Mouse (Mus musculus) neural tube, embryonic 11.5 days (tissue): ENCODE data around the gene Ascl4. TPM values are rescaled to one million over a fixed set of nuclear protein-coding genes. Genes with fewer than 3 reads are reported as not detected.
A peak's percentile ranks its signal among the peaks of the same experiment; 100 is the strongest.

Experiments used
- ATAC-seq: fragments of 200-750 bp; cut with Nextera tagmentation; 2 replicates; pipeline ENCODE4 v1.8.0; 2017; ENCODE audit warnings: moderate number of reproducible peaks, mild to moderate bottlenecking, moderate TSS enrichment, moderate library complexity; ENCODE audit not compliant: insufficient read depth, low FRiP score, low TSS enrichment
- DNase-seq: peaks from one replicate; pipeline ENCODE4 v3.0.0-alpha.2; 2015; ENCODE audit warnings: low spot score
- H3K27ac ChIP-seq: fragments of 300-500 bp; sonication (generic); 2 replicates; pipeline ENCODE4 v1.5.1; 2014; ENCODE audit warnings: low read depth, mild to moderate bottlenecking, low read length
- H3K27me3 ChIP-seq: fragments of 300-500 bp; sonication (generic); 2 replicates; pipeline ENCODE4 v1.6.1; 2014; ENCODE audit warnings: mild to moderate bottlenecking, low read length, mixed read lengths; ENCODE audit not compliant: control insufficient read depth, insufficient read depth
- H3K36me3 ChIP-seq: fragments of 300-500 bp; sonication (generic); 2 replicates; pipeline ENCODE4 v1.6.1; 2014; ENCODE audit warnings: mild to moderate bottlenecking, low read length, moderate library complexity, mixed read lengths; ENCODE audit not compliant: control insufficient read depth, insufficient read depth
- H3K4me1 ChIP-seq: fragments of 300-500 bp; sonication (generic); 2 replicates; pipeline ENCODE4 v1.6.1; 2014; ENCODE audit warnings: low read length, mixed read lengths; ENCODE audit not compliant: control insufficient read depth, insufficient read depth
- H3K4me2 ChIP-seq: fragments of 300-500 bp; sonication (generic); 2 replicates; pipeline ENCODE4 v1.6.1; 2014; ENCODE audit warnings: low read depth, mild to moderate bottlenecking, moderate library complexity
- H3K4me3 ChIP-seq: fragments of 300-500 bp; sonication (generic); 2 replicates; pipeline ENCODE4 v1.5.1; 2014; ENCODE audit warnings: low read depth, low read length
- H3K9ac ChIP-seq: fragments of 300-500 bp; sonication (generic); 2 replicates; pipeline ENCODE4 v1.6.1; 2014; ENCODE audit warnings: mild to moderate bottlenecking, low read length
- H3K9me3 ChIP-seq: fragments of 300-500 bp; sonication (generic); 2 replicates; pipeline ENCODE4 v1.6.1; 2016; ENCODE audit warnings: low read length; ENCODE audit not compliant: control insufficient read depth
- WGBS: fragments of 180-500 bp; shearing (Covaris S2); extraction: QIAGEN DNeasy Blood & Tissue Kit; methylation state at CpG from one replicate; pipeline ENCODE4 v1.1.7; 2014; 5-methylcytosine and 5-hydroxymethylcytosine counted together
- polyA plus RNA-seq: library from polyadenylated mRNA; unstranded; fragments of >200 nt; fragmentation: Nextera tagmentation; extraction: Ambion mirVana; gene quantifications from 2 replicates; pipeline ENCODE4 v1.2.1, GENCODE M21; 2014

Ascl4 gene
- polyA plus RNA-seq = 0.23 and 0.97 TPM in 2 replicates

DNA sequence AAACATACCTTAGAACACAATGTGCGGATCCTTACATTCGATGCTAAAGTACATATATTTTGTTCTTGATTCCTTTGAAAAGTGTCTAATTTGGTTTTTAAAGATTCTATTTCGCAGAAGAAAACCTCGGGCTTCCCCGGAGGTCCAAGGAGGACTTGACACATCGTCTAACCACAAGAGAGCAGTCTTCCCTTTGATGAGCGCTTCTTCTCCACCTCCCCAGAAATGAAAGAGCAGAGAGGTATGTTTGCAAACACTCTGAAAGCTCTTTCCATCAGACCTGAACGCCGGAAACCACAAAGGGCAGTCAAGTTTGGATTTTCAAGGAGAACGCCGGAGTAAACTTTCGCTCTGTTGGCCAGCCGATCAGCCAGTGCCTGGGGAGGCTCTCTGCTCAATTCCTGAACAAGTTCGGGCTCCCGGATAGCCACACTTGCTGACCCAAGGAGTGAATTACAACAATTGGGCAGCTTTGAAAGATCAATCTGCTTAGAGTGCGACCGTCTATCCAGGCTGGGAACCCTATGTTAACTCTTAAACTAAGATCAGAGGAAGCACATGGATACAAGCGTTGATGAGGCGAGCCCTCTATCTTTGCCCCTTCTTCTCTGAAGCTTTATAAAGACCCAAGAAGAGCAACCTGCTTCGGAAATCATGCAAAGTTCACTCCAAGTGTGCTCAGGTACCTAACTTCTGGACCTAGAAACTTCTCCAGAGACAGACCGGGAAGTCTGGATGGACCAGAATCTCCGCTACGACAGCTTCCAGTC lies at the start of gene Ascl4:
Ascl4 (plus strand) TSS at position 6 of the 770 bp plus-strand sequence.
- ATAC-seq (no peak), DNase-seq (peak; percentile 37)
- Histone ChIP-seq H3K4me1 (no peaks in the 10 kb centered on the region; the same call in 1 of the 2 replicates), H3K4me2 (peak within 1 kb of the TSS; percentile 82), H3K27ac (no peak within 1 kb of the TSS), H3K9ac (peak within 1 kb of the TSS; percentile 64), H3K9me3 (no peaks in the 10 kb centered on the region), H3K36me3 (no peaks in the 10 kb centered on the region), H3K27me3 (peaks cover 5% of the 10 kb centered on the region; the same call in 1 of the 2 replicates), H3K4me3 (peak within 1 kb of the TSS; percentile 49)
- 3% methylated on average over 23 of the region's 23 CpGs for WGBS

DNA sequence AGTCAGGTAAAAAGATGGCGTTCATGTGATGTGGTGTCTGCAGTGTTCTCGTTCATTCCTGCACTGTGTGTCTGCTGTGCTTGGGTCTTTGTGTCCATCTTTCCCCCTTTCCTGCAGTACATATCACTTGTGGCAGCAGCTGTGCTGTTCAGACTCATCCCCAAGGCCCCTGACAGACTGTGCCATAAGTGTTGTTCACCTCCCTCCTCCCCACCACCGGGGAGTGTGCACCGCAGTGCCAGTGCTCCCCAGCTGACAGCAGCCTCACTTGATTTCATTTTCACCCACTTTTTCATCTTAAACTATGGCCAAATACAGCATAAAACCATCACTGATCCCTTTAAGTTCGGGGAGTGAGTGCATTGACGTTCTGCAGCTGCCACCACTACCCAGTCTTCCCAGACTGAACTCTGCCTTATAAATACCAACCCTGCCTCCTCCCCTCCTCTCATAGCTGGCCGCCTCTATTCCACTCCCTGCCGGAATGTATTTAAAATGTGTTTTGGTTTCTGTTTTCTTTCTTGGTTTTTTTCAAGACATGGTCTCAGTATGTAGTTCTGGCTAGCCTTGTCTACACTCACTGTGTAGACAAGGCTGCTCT lies 47.5 kb upstream of the Ascl4 start:
- Histone ChIP-seq H3K27me3 (no peaks in the 10 kb centered on the region), H3K4me2 (no peak overlapping the region), H3K27ac (no peak overlapping the region), H3K4me1 (no peaks in the 10 kb centered on the region), H3K4me3 (no peak overlapping the region), H3K9ac (no peak overlapping the region), H3K9me3 (no peaks in the 10 kb centered on the region), H3K36me3 (peaks cover 11% of the 10 kb centered on the region)
- 91% methylated on average over 8 of the region's 8 CpGs for WGBS
- DNase-seq (no peak), ATAC-seq (no peak)

DNA sequence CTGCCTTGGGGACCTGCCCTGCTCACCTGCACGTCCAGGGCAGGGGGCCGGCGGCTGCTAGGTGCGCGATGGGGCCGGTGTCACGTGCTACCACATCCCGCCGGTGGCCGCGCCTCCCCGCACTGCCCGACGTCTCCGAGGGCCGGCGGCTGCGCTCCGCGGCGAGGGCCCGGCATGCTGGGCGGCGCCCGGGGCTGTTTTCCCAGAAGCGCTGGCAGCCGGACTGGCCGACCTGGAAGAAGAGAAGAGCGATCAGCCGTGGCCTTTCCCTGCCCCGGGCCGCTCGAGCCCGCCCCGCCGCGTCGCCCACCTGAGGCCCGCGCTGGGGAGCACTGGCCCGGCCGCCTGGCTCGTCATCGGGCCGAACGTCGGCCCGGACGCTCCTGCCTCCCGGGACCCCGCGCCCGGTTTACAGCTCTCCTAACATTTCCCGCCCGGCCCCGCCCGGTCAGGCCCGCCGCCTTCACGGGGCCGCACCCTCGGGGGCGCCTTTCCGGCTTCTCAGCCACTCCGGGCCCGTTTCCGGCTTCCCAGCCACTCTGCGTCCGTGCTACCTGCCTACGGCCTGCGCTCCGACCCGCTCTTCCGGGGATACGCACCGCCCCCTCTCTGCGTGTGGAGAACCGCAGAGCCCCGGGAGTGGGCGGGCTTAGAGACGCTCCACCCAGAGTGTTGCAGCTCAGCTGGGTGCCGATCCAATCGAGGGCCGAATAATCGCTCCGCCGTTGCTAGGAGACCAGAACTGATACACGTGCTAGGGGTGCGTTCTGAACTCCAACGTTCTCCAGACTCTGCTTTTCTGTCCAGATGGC lies 10.8 kb upstream of the Ascl4 start, which contains the start of gene Prdm4:
Prdm4 (minus strand) TSS at position 645 of the 812 bp plus-strand sequence.
- ATAC-seq = peak; percentile 98

DNA sequence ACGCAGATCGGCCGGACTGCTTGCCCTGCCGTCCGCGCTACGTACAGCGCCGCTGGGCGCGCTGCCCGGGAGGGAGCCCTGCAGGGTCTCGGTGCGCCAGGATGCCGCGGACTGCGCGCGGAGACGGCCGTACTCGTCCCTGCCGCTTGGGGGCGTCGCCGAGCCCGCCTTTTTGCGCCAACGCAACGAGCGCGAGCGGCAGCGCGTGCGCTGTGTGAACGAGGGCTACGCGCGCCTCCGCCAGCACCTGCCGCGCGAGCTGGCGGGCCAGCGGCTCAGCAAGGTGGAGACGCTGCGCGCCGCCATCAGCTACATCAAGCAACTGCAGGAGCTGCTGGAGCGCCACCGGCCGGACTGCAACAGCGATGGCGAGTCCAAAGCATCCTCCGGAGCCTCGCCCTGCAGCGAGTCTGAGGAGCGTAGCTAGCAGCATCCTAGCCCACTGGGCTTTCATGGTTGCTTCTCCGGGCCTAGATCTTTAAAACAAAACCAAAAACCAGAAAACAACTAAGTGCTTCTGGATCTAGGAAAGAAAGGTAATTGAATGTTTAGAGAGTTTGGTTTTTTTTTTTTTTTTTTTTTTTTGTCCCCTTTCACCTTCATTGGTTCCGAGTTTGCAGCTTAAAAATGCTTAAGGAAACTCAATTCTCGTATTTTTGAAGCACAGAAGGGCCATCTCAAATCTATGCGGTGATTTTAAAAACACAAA lies 1.2 kb downstream of the Ascl4 start:
- no peaks in the 10 kb centered on the region; the same call in 1 of the 2 replicates for H3K4me1 ChIP-seq
- peak; percentile 91 for ATAC-seq
- DNase-seq = peak; percentile 87
- 2% methylated on average over 63 of the region's 63 CpGs for WGBS
- H3K9me3 ChIP-seq = no peaks in the 10 kb centered on the region
- H3K9ac ChIP-seq = peak overlapping the region; percentile 64
- peaks cover 5% of the 10 kb centered on the region; the same call in 1 of the 2 replicates for H3K27me3 ChIP-seq
- peak overlapping the region; percentile 49 for H3K4me3 ChIP-seq
- H3K27ac ChIP-seq = no peak overlapping the region
- H3K4me2 ChIP-seq = peak overlapping the region; percentile 82
- no peaks in the 10 kb centered on the region for H3K36me3 ChIP-seq

More for the DNA sequence above, 10.8 kb upstream of the Ascl4 start, which contains the start of gene Prdm4:
- peak within 1 kb of the TSS; percentile 87 for H3K9ac ChIP-seq
- under 1% methylated on average over 72 of the region's 90 CpGs for WGBS
- H3K27me3 ChIP-seq = no peaks in the 10 kb centered on the region
- H3K4me1 ChIP-seq = peaks cover 8% of the 10 kb centered on the region; the same call in 1 of the 2 replicates
- H3K27ac ChIP-seq = peak within 1 kb of the TSS; percentile 65
- H3K4me3 ChIP-seq = peak within 1 kb of the TSS; percentile 97
- peak within 1 kb of the TSS; percentile 77 for H3K4me2 ChIP-seq
- H3K36me3 ChIP-seq = peaks cover 6% of the 10 kb centered on the region
- DNase-seq = peak; percentile 99
- H3K9me3 ChIP-seq = no peaks in the 10 kb centered on the region

DNA sequence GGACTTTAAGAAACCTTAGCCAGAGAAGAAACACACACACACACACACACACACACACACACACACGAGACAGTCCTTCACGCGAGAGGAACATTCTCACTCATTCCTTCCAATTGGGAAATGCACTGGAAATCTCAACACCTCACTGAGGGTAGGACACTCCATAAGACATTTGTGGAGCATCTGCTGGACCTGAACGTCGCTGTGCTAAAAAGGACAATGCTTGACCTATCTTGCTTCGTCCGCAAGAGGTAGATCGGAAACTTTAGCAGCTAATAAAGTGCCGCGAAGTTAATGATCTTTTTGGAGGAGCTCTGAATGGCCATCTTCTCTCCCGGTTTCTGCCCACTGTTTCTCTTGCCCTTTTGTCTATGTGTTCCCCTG lies 1.7 kb downstream of the Ascl4 start:
- Histone ChIP-seq H3K9me3 (no peaks in the 10 kb centered on the region), H3K4me1 (no peaks in the 10 kb centered on the region; the same call in 1 of the 2 replicates), H3K27me3 (peaks cover 5% of the 10 kb centered on the region; the same call in 1 of the 2 replicates), H3K4me3 (no peak overlapping the region), H3K9ac (peak overlapping the region; percentile 64; the same call in 1 of the 2 replicates), H3K27ac (no peak overlapping the region), H3K4me2 (peak overlapping the region; percentile 82), H3K36me3 (no peaks in the 10 kb centered on the region)
- no peak for DNase-seq
- 57% methylated on average over 11 of the region's 11 CpGs for WGBS
- no peak for ATAC-seq

DNA sequence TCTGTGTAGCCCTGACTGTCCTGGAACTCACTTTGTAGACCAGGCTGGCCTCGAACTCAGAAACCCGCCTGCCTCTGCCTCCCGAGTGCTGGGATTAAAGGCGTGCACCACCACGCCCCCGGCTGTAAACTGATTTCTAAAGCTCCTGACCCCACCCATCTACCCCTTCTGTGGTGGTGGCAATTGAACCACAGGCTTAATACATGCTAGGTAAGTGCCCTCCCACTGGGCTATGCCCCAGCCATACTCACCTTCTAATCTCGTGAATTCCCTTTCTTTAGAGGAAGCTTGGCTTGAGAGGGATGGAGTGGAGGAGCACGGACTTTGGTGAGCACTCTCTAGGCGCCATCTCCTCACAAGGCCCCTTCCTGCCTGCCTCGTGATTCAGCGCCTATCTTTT lies 2.5 kb downstream of the Ascl4 start:
- H3K36me3 ChIP-seq = no peaks in the 10 kb centered on the region
- H3K4me1 ChIP-seq = no peaks in the 10 kb centered on the region; the same call in 1 of the 2 replicates
- H3K27me3 ChIP-seq = peaks cover 5% of the 10 kb centered on the region; the same call in 1 of the 2 replicates
- WGBS = 94% methylated on average over 11 of the region's 11 CpGs
- no peaks in the 10 kb centered on the region for H3K9me3 ChIP-seq
- no peak overlapping the region for H3K4me3 ChIP-seq
- H3K27ac ChIP-seq = no peak overlapping the region
- DNase-seq (no peak), ATAC-seq (no peak)
- no peak overlapping the region for H3K4me2 ChIP-seq
- H3K9ac ChIP-seq = no peak overlapping the region

DNA sequence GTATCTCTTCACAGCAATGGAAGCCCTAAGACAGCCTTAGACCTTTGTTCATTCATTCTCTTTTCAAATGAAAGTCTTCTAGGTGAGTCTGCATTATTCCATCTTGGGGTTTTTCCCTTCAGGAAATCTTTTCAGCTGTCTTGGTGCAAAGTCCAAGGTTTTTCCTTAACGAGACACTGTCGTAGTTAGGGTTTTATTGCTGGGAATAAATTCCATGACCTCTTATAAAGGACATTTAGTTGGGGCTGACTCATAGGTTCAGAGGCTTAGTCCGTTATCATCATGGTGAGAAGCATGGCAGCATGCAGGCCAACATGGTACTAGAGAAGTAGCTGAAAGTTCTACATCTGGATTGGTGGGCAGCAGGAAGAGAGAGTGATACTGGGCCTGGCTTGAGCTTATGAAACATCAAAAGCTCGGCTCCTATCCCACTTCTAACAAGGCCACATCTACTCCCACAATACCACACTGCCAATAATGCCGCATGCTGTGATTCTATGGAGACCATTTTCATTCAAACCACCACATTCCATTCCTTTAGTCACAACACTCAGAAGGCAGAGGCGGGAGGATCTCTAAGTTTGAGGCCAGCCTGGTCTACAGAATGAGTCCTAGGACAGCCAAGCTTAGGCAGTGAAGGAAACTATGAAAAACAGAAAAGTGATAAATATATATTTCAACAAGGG lies 8.9 kb downstream of the Ascl4 start:
- DNase-seq (no peak), ATAC-seq (no peak)
- Histone ChIP-seq H3K4me3 (no peak overlapping the region), H3K4me1 (no peaks in the 10 kb centered on the region), H3K9me3 (no peaks in the 10 kb centered on the region), H3K36me3 (peaks cover 18% of the 10 kb centered on the region), H3K27ac (no peak overlapping the region), H3K27me3 (no peaks in the 10 kb centered on the region), H3K4me2 (no peak overlapping the region), H3K9ac (no peak overlapping the region)
- 94% methylated on average over 6 of the region's 6 CpGs for WGBS
